Mouse (Mus musculus): ENCODE results near the gene Hdac2. TPM values are rescaled to one million over a fixed set of nuclear protein-coding genes. Genes with fewer than 3 reads are reported as not detected.

Hdac2 gene
- 100 to 1,000 TPM; 101 to 107 TPM for total RNA-seq (2021)
- long read RNA-seq, experiment 1, transcript Hdac2-201 (14 exons, 2,005 nt) = major isoform, 124 of 134 reads
- long read RNA-seq, experiment 1, partial matches to known transcripts = 2 of 134 reads
- long read RNA-seq, experiment 1, other reads (novel, unspliced or antisense) = 8 of 134 reads
- long read RNA-seq, experiment 2, transcript Hdac2-201 (14 exons, 2,005 nt) = major isoform, 160 of 172 reads
- long read RNA-seq, experiment 2, partial matches to known transcripts = 3 of 172 reads
- long read RNA-seq, experiment 2, other reads (novel, unspliced or antisense) = 8 of 172 reads

- DNase-seq (ENCODE audit: low spot score in 2 of 2) = peak; percentile 90 to 92
Measured at GRCm38 (mm10) chr10:36974086-36974675, at the start of gene Hdac2. Gene Hdac2 (plus strand): TSS chr10:36974544.

- no peak for DNase-seq (ENCODE audit: low spot score in 2 of 2)
Measured at GRCm38 (mm10) chr10:36928212-36928611, 46.1 kb upstream of the Hdac2 start.

GRCm38 (mm10) chr10:36935863-36936262 is 38.5 kb upstream of the Hdac2 start:
- no peak for DNase-seq (ENCODE audit: low spot score in 2 of 2)

- no peak for DNase-seq (ENCODE audit: low spot score in 2 of 2)
Measured at GRCm38 (mm10) chr10:36936271-36936670, 38.1 kb upstream of the Hdac2 start.

GRCm38 (mm10) chr10:36951742-36952141 is 22.6 kb upstream of the Hdac2 start:
- DNase-seq (ENCODE audit: low spot score in 2 of 2) = no peak

- no peak for DNase-seq (ENCODE audit: low spot score in 2 of 2)
Measured at GRCm38 (mm10) chr10:36952622-36953021, 21.7 kb upstream of the Hdac2 start.

- DNase-seq (ENCODE audit: low spot score in 2 of 2) = no peak
Measured at GRCm38 (mm10) chr10:36959563-36960110, 14.7 kb upstream of the Hdac2 start.

GRCm38 (mm10) chr10:36964406-36964805 is 9.9 kb upstream of the Hdac2 start:
- no peak for DNase-seq (ENCODE audit: low spot score in 2 of 2)

GRCm38 (mm10) chr10:36974676-36975520 is 554 bp downstream of the Hdac2 start:
- DNase-seq (ENCODE audit: low spot score in 2 of 2) = peak; percentile 66 to 83

- no peak for DNase-seq (ENCODE audit: low spot score in 2 of 2)
Measured at GRCm38 (mm10) chr10:36981866-36982265, 7.5 kb downstream of the Hdac2 start.

GRCm38 (mm10) chr10:36992149-36992548 is 17.8 kb downstream of the Hdac2 start:
- no peak for DNase-seq (ENCODE audit: low spot score in 2 of 2)

- DNase-seq (ENCODE audit: low spot score in 2 of 2) = no peak
Measured at GRCm38 (mm10) chr10:37000839-37001238, 26.5 kb downstream of the Hdac2 start.

- DNase-seq (ENCODE audit: low spot score in 2 of 2) = peak; percentile 54 to 81
Measured at GRCm38 (mm10) chr10:37014274-37015107, 40.1 kb downstream of the Hdac2 start.

GRCm38 (mm10) chr10:37015729-37016128 is 41.4 kb downstream of the Hdac2 start:
- no peak for DNase-seq (ENCODE audit: low spot score in 2 of 2)

- no peak for DNase-seq (ENCODE audit: low spot score in 2 of 2)
Measured at GRCm38 (mm10) chr10:37016200-37016599, 41.9 kb downstream of the Hdac2 start.

- no peak for DNase-seq (ENCODE audit: low spot score in 2 of 2)
Measured at GRCm38 (mm10) chr10:37024301-37024700, 50.0 kb downstream of the Hdac2 start.

GRCm38 (mm10) chr10:37028651-37029050 is 54.3 kb downstream of the Hdac2 start:
- no peak for DNase-seq (ENCODE audit: low spot score in 2 of 2)

GRCm38 (mm10) chr10:37035090-37035497 is 60.8 kb downstream of the Hdac2 start:
- peak in 1 of 2 experiments; percentile 59 for DNase-seq (ENCODE audit: low spot score in 2 of 2)

GRCm38 (mm10) chr10:37047661-37048098 is 73.3 kb downstream of the Hdac2 start:
- DNase-seq (ENCODE audit: low spot score in 2 of 2) = peak; percentile 4 to 15
